Mouse (Mus musculus): ENCODE results near the gene Rabep1. TPM values are rescaled to one million over a fixed set of nuclear protein-coding genes. Genes with fewer than 3 reads are reported as not detected.
A peak's percentile ranks its signal among the peaks of the same experiment; 100 is the strongest.

Gene Rabep1
- polyA plus RNA-seq (2015; fragmentation: Nextera tagmentation; extraction: Ambion mirVana) = 36.8 and 41.1 TPM in 2 replicates

DNA sequence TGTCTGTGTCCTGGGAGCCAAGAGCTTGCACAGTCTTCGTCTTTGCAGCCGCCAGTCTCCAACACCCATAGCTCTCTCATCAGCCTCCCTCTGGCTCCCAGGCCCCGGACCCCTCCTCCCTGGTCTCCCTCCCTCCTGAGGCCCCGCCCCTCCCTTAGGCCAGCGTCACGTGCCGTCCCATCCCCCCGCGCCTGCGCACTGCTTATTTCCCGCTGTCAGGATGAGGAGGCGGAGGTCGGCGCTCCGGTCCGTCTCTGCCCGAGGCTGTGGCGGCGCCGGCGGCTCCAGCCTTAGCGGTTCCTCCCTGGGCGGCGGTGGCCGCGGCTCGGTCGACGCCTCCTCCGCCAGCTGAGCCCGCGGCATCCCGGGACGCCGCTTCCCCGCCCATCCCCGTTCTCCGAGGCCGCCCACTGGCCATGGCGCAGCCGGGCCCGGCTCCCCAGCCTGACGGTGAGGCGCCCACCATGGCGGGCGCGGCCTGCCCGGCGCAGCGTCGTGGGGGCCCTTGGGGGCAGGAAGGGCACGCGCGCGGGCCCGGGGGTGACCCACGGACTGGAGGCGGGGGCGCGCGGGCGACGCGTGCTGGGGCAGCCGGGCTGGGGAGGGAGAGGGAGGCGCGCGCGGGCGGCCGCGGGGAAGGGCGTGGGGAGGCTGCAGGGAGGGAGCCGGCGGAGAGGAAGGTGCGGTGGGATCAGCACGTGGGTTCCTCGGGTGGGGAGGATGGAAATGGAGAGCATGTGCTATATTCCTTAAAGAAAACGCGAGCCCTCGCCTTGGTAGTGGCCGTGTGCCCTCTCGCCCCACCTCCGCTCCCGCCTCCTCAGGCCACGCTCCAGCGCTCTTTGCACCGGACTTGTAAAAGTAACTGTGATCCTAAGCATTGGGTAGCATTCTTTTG, at the start of gene Rabep1:
Gene Rabep1, plus strand, starts transcription at position 220 of the 898 bp plus-strand sequence.
- Histone ChIP-seq H3K4me3 (replicated peaks) (peak within 1 kb of the TSS; percentile 91), H3K4me2 (peak within 1 kb of the TSS; percentile 80), H3K27me3 (replicated peaks) (no peaks in the 10 kb centered on the region), H3K9me3 (no peaks in the 10 kb centered on the region), H3K36me3 (no peaks in the 10 kb centered on the region), H3K4me1 (peaks cover 8% of the 10 kb centered on the region; the same call in 1 of the 2 replicates), H3K9ac (peak within 1 kb of the TSS; percentile 92), H3K27ac (peak within 1 kb of the TSS; percentile 67)
- peak; percentile 92 for ATAC-seq (ENCODE audit: insufficient read depth, low FRiP score, low read depth)
- WGBS = 1% methylated on average over 75 of the region's 88 CpGs

DNA sequence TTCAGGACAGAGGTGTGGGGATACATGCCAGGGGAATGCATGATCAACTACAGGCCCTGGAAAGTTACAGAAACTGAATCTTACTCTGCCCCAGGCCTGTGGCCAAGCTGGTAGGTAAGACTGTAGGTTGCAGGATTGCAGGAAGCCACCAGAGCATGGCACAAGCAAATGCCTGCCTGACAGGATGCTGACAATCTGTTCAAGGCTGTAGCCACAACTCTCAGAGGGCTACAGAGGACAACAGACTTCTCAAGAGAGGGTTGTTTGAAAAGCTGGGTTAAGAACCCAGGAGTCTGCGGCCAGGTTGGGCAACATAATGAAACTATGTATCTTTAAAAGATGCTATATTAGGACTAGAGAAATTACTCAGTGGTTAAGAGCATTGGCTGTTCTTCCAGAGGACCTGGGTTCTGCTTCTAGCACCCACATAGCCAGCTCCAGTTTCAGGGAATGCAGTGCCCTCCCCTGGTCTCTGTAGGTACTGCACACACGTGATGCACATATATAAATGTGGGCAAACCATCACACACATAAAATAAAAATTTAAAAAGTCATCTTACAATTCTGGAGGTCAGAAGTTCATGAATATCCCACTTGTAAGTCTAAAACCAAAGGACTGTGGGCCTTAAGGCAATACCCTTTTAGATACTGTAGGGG, 42.2 kb upstream of the Rabep1 start:
- no peaks in the 10 kb centered on the region for H3K9me3 ChIP-seq
- H3K9ac ChIP-seq = no peak overlapping the region
- no peak overlapping the region for H3K4me3 ChIP-seq (replicated peaks)
- no peaks in the 10 kb centered on the region for H3K4me1 ChIP-seq
- ATAC-seq (ENCODE audit: insufficient read depth, low FRiP score, low read depth) = no peak
- no peaks in the 10 kb centered on the region for H3K36me3 ChIP-seq
- H3K4me2 ChIP-seq = no peak overlapping the region
- 84% methylated on average over 2 of the region's 2 CpGs for WGBS
- H3K27ac ChIP-seq = no peak overlapping the region
- H3K27me3 ChIP-seq (replicated peaks) = no peaks in the 10 kb centered on the region

DNA sequence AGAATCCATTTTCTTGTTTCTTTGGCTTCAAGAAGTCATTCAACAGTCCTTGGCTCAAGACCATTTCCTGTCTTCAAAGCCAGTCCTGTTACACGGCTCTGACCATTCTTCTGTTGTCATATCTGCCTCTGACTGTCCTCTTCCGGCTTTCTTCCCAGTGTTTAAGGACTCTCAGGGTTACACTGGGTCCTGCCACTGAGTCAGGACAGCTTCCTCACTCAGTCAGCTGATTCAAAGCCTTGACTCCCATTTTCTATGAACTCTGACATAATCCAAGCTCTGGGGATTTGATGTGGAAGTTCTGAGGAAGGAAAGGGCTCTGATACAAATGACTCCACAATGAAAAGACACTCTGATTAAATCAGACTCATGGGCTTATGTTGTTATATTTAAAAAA, 41.7 kb upstream of the Rabep1 start:
- ATAC-seq (ENCODE audit: insufficient read depth, low FRiP score, low read depth) = no peak
- Histone ChIP-seq H3K4me2 (no peak overlapping the region), H3K4me3 (replicated peaks) (no peak overlapping the region), H3K9ac (no peak overlapping the region), H3K27ac (no peak overlapping the region), H3K9me3 (no peaks in the 10 kb centered on the region), H3K27me3 (replicated peaks) (no peaks in the 10 kb centered on the region), H3K4me1 (no peaks in the 10 kb centered on the region), H3K36me3 (no peaks in the 10 kb centered on the region)
- WGBS = 66% methylated on average over 2 of the region's 2 CpGs

DNA sequence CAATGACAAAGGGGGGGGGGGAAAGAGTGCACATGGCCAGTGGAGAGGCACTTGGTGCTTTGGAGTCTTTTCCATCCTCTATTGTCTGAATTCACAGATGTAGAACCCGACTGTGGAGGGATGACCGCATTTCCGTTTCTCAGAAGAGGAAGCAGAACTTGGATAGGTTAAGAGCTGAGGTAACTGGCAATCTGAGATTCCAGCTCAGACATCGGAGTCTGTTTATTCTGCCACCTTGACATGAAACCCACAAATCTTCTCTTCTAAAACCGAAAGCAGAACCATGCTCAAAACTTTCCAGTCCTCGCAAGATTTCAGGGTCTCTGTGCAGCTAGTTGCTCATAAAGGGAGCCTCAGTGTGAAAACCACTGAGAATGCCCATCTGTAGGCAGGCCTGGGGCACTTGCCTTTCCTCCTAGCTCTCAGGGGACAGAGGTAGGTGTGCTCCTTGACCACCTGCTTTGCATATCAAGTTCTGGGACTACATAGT, 40.8 kb upstream of the Rabep1 start:
- Histone ChIP-seq H3K9ac (no peak overlapping the region), H3K4me3 (replicated peaks) (no peak overlapping the region), H3K27me3 (replicated peaks) (no peaks in the 10 kb centered on the region), H3K36me3 (no peaks in the 10 kb centered on the region), H3K27ac (no peak overlapping the region), H3K9me3 (no peaks in the 10 kb centered on the region), H3K4me2 (no peak overlapping the region), H3K4me1 (no peaks in the 10 kb centered on the region)
- 64% methylated on average over 6 of the region's 6 CpGs for WGBS
- ATAC-seq (ENCODE audit: insufficient read depth, low FRiP score, low read depth) = no peak

DNA sequence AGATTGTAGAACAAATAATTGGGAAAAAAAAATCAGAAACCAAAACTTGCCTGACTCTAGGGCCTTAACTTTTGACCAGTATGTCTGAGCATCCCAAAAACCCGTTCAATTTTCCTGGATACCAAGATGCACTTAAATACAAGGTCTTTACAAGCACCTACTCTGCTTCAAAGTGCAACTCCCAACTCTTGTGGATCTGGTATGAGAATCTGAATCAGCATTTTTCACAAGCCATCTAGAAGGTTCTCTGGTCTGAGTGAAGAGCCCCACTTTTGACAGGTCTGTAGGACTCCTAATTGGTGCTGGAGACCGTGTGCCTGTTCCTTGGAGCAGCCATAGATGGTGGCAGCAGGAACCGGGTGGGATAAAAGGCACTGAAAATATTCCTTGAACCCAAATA, 40.2 kb upstream of the Rabep1 start:
- Histone ChIP-seq H3K4me3 (replicated peaks) (no peak overlapping the region), H3K27ac (no peak overlapping the region), H3K4me2 (no peak overlapping the region), H3K27me3 (replicated peaks) (no peaks in the 10 kb centered on the region), H3K9me3 (no peaks in the 10 kb centered on the region), H3K36me3 (no peaks in the 10 kb centered on the region), H3K4me1 (no peaks in the 10 kb centered on the region), H3K9ac (no peak overlapping the region)
- no peak for ATAC-seq (ENCODE audit: insufficient read depth, low FRiP score, low read depth)
- WGBS = 74% methylated on average over 3 of the region's 3 CpGs

DNA sequence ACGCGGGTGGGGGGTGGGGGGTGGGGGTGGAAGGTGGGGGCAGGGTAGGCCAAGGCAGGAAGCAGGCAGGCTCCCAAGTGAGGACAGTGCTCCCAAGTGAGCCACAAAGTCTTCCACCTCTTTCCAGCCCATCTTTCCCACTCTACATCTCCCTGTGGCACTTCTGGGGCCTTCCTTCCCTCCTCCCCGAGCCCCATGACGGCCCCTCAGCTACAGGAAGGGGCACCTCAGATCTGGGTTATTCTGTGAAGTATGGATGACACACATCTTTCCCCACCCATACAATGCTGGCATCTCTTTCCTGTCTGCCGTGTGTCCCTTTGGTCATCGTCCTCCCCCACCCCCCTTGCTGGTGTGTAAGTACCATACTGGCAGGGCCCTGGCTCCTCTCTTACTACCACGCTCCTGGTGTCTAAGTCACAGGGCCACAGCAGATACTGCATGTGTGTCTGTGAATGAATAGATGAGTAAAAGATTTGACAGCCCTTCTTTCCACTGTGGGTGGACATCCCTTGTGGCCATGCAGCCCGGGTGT, 38.9 kb upstream of the Rabep1 start:
- no peak overlapping the region for H3K27ac ChIP-seq
- no peaks in the 10 kb centered on the region for H3K9me3 ChIP-seq
- H3K4me1 ChIP-seq = no peaks in the 10 kb centered on the region
- no peaks in the 10 kb centered on the region for H3K27me3 ChIP-seq (replicated peaks)
- no peaks in the 10 kb centered on the region for H3K36me3 ChIP-seq
- peak overlapping the region; percentile 21; the same call in 1 of the 2 replicates for H3K4me2 ChIP-seq
- ATAC-seq (ENCODE audit: insufficient read depth, low FRiP score, low read depth) = no peak
- H3K4me3 ChIP-seq (replicated peaks) = no peak overlapping the region
- H3K9ac ChIP-seq = no peak overlapping the region
- 76% methylated on average over 8 of the region's 8 CpGs for WGBS

DNA sequence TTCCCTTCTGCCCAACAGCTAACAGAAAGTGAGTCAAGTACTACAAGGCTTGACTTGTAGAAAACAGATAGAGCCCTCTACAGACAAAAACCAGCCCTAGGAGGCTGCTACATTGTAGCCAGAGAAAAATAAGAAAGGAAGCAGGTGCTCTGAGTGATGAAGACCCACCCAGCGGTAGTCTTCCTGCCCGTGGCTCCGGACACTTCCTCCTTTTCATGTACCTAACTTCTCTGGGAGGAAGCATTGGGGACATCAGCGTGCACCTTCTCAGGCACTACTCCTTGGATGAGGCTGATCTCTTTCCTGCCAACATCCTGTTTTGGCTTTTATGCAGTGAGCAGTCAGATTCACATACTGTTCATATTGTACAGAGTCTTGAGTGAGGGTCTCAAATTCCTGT, 37.9 kb upstream of the Rabep1 start:
- H3K9ac ChIP-seq = no peak overlapping the region
- no peak overlapping the region for H3K4me2 ChIP-seq
- no peaks in the 10 kb centered on the region for H3K9me3 ChIP-seq
- H3K27ac ChIP-seq = no peak overlapping the region
- ATAC-seq (ENCODE audit: insufficient read depth, low FRiP score, low read depth) = no peak
- 85% methylated on average over 4 of the region's 4 CpGs for WGBS
- no peaks in the 10 kb centered on the region for H3K36me3 ChIP-seq
- no peaks in the 10 kb centered on the region for H3K27me3 ChIP-seq (replicated peaks)
- H3K4me3 ChIP-seq (replicated peaks) = no peak overlapping the region
- H3K4me1 ChIP-seq = no peaks in the 10 kb centered on the region

DNA sequence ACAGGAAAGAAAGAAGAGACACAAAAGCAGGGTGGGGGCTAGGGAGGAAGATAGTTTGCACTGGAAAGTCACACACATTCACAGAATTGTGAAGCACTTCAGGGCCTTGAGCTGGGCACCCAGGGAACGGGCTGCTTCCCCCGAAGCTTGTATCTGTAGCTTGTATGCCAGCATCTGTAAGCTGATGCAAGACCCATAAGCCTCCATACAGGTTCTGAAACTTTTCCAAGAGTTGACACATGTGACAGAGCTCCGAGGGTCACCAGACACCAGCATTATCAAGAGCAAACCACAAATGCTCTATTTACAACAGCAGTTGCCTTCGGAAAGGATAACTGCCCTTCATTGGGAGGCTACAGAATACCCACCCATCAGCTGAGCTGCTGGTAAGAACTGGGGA, 36.9 kb upstream of the Rabep1 start:
- no peak overlapping the region for H3K4me2 ChIP-seq
- H3K4me3 ChIP-seq (replicated peaks) = no peak overlapping the region
- no peak overlapping the region for H3K27ac ChIP-seq
- no peaks in the 10 kb centered on the region for H3K27me3 ChIP-seq (replicated peaks)
- H3K36me3 ChIP-seq = no peaks in the 10 kb centered on the region
- no peaks in the 10 kb centered on the region for H3K9me3 ChIP-seq
- H3K4me1 ChIP-seq = no peaks in the 10 kb centered on the region
- 84% methylated on average over 4 of the region's 4 CpGs for WGBS
- no peak for ATAC-seq (ENCODE audit: insufficient read depth, low FRiP score, low read depth)
- no peak overlapping the region for H3K9ac ChIP-seq

DNA sequence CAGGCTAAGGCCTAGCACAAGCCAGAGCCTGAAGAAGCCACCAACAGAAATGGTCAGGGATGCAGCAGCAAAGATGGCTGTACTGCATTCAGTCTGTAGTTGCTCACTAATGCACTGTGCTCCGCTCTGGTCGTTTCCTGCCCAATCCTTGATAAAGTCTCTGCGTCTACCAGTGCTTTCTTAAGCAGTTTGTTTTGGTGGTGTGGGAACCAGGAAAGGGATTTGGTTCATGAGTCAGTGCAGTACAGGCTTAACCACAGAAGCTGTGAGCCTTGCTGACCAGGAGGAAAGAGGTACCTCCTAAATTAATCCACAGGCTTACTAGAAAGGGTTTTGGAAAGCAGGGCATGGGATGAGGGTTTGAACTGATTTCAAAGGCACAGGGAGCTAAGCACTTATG, 36.5 kb upstream of the Rabep1 start:
- no peak overlapping the region for H3K4me2 ChIP-seq
- no peak overlapping the region for H3K27ac ChIP-seq
- no peaks in the 10 kb centered on the region for H3K27me3 ChIP-seq (replicated peaks)
- H3K4me1 ChIP-seq = no peaks in the 10 kb centered on the region
- no peaks in the 10 kb centered on the region for H3K9me3 ChIP-seq
- WGBS = 64% methylated on average over 3 of the region's 3 CpGs
- no peak for ATAC-seq (ENCODE audit: insufficient read depth, low FRiP score, low read depth)
- H3K9ac ChIP-seq = no peak overlapping the region
- no peak overlapping the region for H3K4me3 ChIP-seq (replicated peaks)
- H3K36me3 ChIP-seq = no peaks in the 10 kb centered on the region

DNA sequence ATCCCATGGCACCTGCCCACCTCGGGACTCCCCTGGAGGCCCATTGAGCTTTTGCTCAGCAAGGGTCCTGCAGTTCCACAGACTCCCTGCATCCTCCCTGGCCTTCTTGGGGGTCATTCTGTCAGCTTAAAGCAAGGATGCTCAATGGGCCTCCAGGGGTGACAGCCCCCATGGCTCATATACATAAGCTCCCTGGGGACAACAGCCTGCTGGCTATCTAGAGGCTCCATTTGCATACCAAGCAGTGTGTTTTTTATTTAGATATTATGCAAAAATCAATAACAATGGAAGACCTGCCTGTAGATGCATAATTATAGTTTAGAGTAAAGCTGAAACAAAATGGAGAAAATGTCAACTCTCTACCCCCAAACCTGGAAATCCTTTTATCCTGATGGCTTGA, 35.6 kb upstream of the Rabep1 start:
- 25% methylated on average over 1 of the region's 1 CpGs for WGBS
- no peaks in the 10 kb centered on the region for H3K36me3 ChIP-seq
- H3K27me3 ChIP-seq (replicated peaks) = no peaks in the 10 kb centered on the region
- H3K9me3 ChIP-seq = no peaks in the 10 kb centered on the region
- no peak overlapping the region for H3K4me3 ChIP-seq (replicated peaks)
- no peaks in the 10 kb centered on the region for H3K4me1 ChIP-seq
- no peak overlapping the region for H3K4me2 ChIP-seq
- no peak overlapping the region for H3K9ac ChIP-seq
- no peak for ATAC-seq (ENCODE audit: insufficient read depth, low FRiP score, low read depth)
- H3K27ac ChIP-seq = no peak overlapping the region

DNA sequence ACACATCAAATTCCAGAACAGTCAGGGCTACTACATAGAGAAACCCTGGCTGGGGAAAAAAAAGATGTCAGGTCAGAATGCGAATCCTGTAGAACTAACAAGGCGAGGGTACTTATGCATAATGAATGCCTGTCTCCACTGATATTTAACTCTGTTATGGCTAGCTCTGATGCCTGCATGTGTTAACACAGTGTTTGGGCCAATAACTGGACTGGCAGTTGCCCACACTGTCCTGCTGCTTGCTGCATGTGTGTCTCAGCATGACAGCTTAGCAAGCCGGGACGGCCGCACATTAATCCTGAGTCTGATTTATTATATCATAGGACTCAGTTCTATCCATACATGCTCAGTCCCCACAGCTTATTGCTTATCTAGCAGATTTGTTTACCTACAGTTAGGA, 33.5 kb upstream of the Rabep1 start:
- no peaks in the 10 kb centered on the region for H3K9me3 ChIP-seq
- H3K9ac ChIP-seq = no peak overlapping the region
- no peak overlapping the region for H3K27ac ChIP-seq
- no peaks in the 10 kb centered on the region for H3K27me3 ChIP-seq (replicated peaks)
- ATAC-seq (ENCODE audit: insufficient read depth, low FRiP score, low read depth) = no peak
- H3K4me1 ChIP-seq = no peaks in the 10 kb centered on the region
- no peak overlapping the region for H3K4me3 ChIP-seq (replicated peaks)
- no peak overlapping the region for H3K4me2 ChIP-seq
- H3K36me3 ChIP-seq = no peaks in the 10 kb centered on the region
- 80% methylated on average over 5 of the region's 5 CpGs for WGBS

All from stomach, embryonic 15.5 days (tissue).